Mouse (Mus musculus) CH12.LX (cell line): ENCODE data around the gene Kif21b.

Experiments used
- ELF1 ChIP-seq: IDR thresholded peaks from 2 replicates; pipeline ENCODE4 v1.6.1; 2014; ENCODE audit warnings: low read depth, mild to moderate bottlenecking, inconsistent platforms, low read length, improper control_type of control experiment
- EP300 ChIP-seq: IDR thresholded peaks from 2 replicates; pipeline ENCODE4 v1.6.1; 2011; ENCODE audit warnings: low read length, improper control_type of control experiment
- ETS1 ChIP-seq: conservative IDR thresholded peaks from 2 replicates; pipeline ENCODE4 v1.6.1; 2012; ENCODE audit warnings: low read depth, mild to moderate bottlenecking, inconsistent platforms, low read length, improper control_type of control experiment, moderate library complexity
- HCFC1 ChIP-seq: IDR thresholded peaks from 2 replicates; pipeline ENCODE4 v1.6.1; 2012; ENCODE audit warnings: low read depth, mild to moderate bottlenecking, inconsistent platforms, low read length, improper control_type of control experiment
- JUND ChIP-seq: conservative IDR thresholded peaks from 2 replicates; pipeline ENCODE4 v1.6.1; 2011; ENCODE audit warnings: low read depth, low read length, improper control_type of control experiment
- MAFK ChIP-seq: IDR thresholded peaks from 2 replicates; pipeline ENCODE4 v1.6.1; 2011; ENCODE audit warnings: low read length, improper control_type of control experiment; ENCODE audit not compliant: insufficient replicate concordance
- POLR2A ChIP-seq: IDR thresholded peaks from 2 replicates; pipeline ENCODE4 v1.6.1; 2011; ENCODE audit warnings: low read depth, mild to moderate bottlenecking, improper control_type of control experiment, low read length
- POLR2AphosphoS2 ChIP-seq: IDR thresholded peaks from 2 replicates; pipeline ENCODE4 v1.6.1; 2011; ENCODE audit warnings: low read depth, low read length, improper control_type of control experiment
- RAD21 ChIP-seq: IDR thresholded peaks from 2 replicates; pipeline ENCODE4 v1.6.1; 2011; ENCODE audit warnings: low read depth, mild to moderate bottlenecking, low read length, improper control_type of control experiment, moderate library complexity
- TCF12 ChIP-seq: IDR thresholded peaks from 2 replicates; pipeline ENCODE4 v1.6.1; 2014; ENCODE audit warnings: low read depth, mild to moderate bottlenecking, inconsistent platforms, low read length, improper control_type of control experiment
- ZC3H11A ChIP-seq: IDR thresholded peaks from 2 replicates; pipeline ENCODE4 v1.6.1; 2012; ENCODE audit warnings: low read depth, mild to moderate bottlenecking, inconsistent platforms, low read length, improper control_type of control experiment

DNA sequence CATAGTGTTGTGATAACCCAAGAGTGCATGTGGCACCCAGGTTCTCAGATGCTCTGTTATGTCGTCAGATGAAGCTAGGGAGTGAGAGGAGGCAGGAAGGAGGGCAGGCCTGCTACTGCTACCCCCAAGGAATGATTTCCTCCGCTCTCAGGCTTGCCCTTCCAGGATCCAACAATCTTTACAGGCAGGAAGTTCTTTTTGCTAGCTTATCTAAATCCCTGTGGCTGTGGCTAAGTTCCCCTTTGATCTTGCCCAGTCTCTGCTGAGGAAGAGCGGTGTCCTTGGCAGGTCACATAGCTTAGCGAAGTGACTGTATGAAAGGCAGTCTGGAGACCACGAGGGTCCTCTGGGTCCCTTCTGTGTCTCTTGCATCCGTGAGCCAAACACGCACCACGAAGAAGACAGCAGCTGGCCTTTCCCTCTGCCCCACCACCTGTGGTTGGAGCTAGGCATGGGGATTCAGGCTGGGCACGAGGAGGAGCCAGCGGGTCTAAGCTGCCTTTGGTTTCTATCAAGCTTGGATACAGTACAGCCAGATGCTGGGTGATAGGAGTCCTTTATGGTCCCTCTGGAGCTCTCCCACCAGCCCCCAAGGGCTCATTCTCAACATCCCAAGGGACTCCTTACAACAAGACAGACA is 7.1 kb downstream of the Kif21b start:
- TF ChIP-seq HCFC1 = no peak
- TF ChIP-seq EP300 = no peak
- no peak for TF ChIP-seq MAFK
- TF ChIP-seq POLR2A = no peak
- no peak for TF ChIP-seq ETS1
- no peak for TF ChIP-seq RAD21
- no peak for TF ChIP-seq ELF1
- no peak for TF ChIP-seq POLR2AphosphoS2
- no peak for TF ChIP-seq JUND
- TF ChIP-seq TCF12 = 0 out of 2 replicates have a peak, but pooled peaks have one; percentile 22
- TF ChIP-seq ZC3H11A = no peak
